Mouse (Mus musculus) left cerebral cortex, postnatal 14 days (tissue): ENCODE measurements around the gene Dld. TPM values are rescaled to one million over a fixed set of nuclear protein-coding genes. Genes with fewer than 3 reads are reported as not detected.

ENCODE experiments used
- DNase-seq, 2 experiments: peaks; one replicate each; pipeline ENCODE4 v3.0.0; 2021 to 2022; ENCODE audit warnings: low spot score in 2 of 2, mixed read lengths in 1 of 2
- intact Hi-C: fragments of 180-260 bp; cut with DNase I; formaldehyde crosslinking; loops from one replicate; pipeline ENCODE4 v1.15.1; 2025
- total RNA-seq, 2 experiments: library from RNA; stranded (reverse); gene quantifications; 2 replicates each; pipeline ENCODE4 v1.2.3; 2021

Dld gene
- total RNA-seq, 2 experiments from 2014 or later: 112 to 114 TPM

DNA sequence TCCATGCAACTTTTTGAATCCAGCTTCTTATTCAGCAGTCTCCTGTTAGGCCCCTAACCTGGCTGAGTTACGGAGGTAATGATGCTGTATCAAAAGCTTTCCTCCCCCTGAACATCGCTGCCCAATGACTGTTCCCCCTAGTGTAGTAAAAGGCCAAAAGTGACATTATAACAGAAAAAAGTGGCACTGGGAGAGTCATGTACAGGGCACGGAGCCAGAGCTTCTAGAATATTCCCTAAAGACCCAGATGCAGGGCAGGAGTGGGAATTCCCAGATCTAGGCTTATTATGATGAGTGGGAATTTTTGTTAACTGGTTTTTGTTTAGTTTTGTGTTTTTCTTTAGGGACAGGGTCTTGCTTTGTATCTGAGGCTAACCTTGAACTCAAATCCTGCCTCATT, 52.1 kb downstream of the Dld start:
- intact Hi-C loops: no loop called here

DNA sequence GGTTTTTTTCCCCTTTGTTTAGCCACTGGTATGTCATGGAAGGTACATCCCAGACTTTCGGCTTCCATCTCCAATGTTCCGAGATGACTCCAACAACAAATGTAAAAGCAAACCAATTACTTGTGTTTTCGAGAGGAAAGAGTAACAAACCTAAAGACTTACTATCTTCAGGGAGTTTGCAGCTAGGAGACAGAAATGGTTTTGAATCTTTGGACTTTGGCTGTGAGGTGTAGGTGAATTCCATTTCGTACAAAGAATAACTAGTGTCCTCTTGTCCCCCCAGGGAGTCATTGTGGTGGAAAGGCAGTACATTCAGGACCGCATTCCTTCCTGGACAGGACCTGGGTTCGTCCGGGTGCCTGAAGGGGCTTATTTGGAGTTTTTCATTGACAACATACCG, 52.7 kb downstream of the Dld start:
- intact Hi-C loops: no loop called here
- DNase-seq: no peak

More for the DNA sequence above, 52.1 kb downstream of the Dld start:
- DNase-seq: no peak

DNA sequence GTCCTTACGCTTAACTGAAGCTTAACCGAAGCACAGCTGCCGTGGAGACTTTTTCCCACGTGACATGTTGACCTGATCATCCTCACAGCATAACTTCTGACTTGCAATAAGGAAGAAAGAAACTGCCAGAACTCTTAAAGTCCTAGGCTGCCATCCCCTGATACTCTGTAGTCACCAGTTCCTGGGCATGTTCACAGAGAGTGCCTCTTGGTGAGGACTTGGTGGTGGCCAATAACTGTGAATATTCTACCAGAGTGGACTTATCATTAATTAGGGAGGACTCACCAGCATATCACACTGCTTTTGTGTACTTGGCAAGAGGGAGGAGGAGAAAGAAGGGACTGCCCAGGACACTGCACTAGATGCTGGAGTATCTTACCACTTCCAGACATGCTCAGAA, 53.1 kb downstream of the Dld start:
- no peak for DNase-seq
- intact Hi-C loops: no loop called here

DNA sequence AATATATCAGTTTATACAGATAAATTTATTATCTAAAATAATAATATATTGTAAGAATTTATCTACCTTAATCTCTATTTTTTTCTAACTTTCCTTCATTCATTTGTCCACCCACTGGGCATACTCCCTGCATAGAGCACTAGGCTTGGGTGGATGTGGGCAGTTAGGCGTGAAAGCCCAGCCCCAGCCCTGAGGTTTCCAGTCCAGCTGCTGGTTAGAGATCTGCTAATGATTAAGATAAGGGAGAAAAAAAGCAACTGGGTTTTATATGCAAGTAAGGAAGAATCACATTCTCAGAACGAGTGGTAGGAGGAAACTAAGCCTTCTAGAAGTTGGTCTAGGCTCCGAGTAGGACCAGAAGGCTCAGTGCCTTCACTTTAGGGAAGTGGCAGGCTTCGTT, 55.2 kb downstream of the Dld start:
- no peak for DNase-seq
- intact Hi-C loops: no loop called here

DNA sequence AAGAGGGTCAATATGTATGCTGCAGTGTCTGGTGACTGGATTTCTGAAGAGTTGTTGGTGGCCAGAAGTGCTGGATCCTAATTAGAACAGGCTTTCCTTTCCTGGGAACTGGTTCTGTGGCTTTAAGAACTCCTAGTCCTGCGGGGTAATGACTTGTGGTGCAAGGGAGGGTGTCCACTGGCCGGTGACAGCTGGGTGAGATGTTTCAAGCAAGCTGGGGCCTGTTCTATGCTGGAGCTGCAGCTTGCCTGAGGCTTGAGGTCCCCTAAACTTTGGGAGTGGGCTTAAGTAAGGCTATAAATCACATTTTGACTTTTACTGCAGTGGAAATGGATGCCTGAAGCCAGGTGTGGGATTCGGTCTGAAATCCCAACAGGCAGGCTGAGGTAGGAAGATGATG, 55.7 kb downstream of the Dld start:
- no peak for DNase-seq
- intact Hi-C loops: no loop called here

DNA sequence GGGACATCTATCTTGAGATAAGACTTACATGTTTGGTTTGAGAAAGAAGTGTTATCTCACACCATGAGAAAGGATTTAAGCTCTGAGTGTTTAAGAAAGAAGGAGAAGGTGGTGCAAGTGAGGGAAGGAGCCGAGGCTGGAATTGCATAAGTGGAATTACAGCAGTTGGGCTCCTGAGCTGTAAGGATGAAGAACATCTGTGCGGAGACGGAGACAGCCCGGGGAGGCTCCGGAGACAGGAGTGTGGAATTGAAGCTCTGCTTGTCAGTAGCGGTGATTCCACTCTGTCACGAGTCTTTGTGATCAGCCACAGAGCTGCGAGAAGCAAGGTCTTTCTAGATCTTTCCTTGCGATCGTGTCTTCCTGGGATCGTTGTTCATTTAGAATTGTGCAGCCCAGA, 56.3 kb downstream of the Dld start:
- intact Hi-C loops: no loop called here
- no peak for DNase-seq

DNA sequence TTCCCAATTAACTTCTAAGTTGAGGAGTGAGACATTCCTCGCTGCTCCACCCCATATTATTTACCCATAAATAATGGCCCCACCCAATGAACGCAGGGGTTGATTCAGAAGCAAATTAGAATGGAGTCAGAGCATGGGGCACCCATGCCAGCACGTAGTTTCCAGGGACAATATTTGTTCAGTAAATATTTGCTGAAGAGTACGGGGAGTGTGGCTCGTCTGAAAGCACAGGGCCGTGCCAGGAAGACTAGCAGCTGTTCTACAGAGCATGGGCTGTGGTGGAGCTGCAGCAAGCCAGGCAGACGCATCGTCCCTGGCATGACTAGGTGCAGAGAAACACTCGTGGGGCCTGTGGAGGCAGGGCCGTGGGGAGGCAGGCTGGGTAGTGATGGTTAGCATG, 56.7 kb downstream of the Dld start:
- no peak for DNase-seq
- intact Hi-C loops: no loop called here

DNA sequence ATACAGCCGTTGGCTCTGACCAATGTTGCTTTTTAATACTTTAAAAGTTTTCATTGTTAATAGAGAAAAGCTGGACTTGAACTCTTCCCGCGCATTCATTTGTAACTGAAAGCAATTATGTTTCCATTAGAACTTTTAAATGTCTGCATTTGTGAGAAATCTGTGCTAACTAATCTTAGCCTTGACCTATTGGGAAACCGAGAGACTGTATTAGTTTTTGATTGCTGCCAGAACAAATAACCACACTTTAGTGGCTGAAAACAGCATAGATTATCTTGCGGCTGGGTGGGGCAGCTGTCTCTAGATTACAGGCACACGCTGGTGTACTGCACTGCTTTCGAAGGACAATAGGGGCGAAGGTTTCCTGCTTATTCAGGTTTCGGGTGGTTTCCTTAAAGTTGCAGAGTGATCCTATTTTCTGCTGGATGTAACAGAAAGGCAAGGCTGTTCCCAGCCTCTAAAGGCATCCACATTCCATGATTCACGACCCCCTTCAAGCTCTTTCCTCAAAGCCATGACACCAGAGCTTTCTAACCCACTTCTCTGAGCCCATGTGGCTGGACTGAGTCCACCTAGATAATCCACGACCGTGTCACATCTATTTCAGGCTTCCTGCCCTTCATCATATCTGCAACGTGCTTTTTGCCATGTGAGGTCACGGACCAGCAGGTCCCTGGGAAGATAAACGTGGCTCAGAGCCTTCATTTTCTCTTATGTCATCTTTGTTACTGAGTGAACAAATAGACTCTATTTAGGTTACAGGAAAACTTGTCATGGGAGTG, 57.7 kb downstream of the Dld start:
- DNase-seq: no peak
- intact Hi-C loops: no loop called here

DNA sequence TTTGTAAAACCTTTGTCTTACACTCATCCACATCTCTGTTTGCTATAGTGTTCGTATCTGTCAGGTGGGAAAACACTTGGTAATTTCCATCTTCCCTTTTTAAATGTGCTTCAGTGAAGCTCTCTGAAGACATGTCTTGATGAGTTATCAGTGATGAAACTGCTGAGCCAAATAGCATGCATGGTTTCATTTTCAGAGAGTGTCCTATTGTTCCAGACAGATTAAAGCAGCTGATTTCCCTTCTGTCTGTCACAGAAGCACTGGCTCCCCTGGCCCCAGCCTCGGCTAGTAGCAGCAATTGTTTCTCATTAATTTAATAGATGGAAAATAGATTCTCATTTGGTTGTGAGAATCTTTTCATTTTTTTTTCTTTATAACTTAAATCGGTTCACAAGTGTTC, 60.3 kb downstream of the Dld start:
- intact Hi-C loops: no loop called here
- DNase-seq: no peak

DNA sequence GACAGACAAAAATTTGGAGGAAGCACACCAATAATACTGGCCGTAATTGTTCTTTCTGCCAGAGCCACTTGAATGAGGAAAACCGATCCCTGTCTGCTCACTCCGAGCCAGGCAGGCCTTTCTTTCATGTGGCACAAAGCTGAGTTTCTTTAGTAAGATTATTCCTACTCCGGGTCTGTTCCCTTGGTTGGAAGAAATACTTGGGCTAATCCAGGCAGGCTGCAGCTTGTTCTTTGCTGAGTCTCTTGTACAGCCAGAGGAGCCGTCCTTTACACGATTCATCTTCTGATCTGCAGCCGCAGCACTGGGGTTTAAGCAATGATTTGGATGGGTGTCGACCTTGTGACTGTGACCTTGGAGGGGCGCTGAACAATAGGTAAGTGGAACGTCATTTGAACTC, 62.2 kb downstream of the Dld start:
- DNase-seq: no peak
- intact Hi-C loops: no loop called here

DNA sequence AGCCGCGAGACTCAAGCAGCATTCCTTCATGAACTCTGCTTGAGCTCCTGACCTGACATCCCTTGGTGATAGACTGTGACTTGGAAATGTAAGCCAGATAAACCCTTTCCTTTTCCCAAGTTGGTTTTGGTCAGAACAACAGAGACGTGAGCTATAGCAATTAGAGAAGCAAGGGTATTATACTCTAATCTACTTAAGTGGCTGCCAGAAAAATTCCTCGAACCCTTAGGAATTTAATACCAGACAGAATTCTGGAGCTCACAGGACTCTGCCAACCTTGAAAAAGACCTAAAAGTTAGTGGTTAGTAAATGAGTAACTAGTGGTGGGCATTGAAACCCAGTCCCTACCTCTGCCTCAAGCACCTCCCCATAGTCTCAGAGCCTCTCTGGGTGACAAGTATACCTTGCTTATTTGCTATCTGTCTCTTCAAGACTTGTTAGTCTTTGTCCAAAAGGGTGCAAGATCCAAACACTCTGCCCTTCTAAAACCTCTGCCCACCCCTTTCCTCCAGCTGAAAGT, 67.6 kb downstream of the Dld start:
- intact Hi-C loops: no loop called here

DNA sequence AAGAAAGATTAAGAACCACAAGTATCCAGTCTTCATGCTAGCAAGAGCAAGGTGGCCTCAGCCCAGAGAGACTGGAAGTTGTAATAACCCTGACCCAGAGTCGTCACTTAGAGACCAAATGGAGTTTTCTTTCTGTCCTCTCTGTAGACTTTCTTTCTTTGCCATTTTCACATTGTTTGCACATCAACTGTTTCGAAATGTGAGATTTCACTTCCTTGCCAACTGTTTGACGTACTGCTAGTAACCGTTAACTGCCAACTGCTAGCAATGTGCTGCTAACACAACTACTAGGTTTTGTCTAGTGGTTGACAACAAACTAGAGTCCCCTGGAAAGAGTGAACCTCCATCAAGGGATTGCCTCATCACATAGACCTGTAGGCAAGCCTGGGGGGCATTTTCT, 68.1 kb downstream of the Dld start:
- intact Hi-C loops: no loop called here
- no peak for DNase-seq

More for the DNA sequence above, 67.6 kb downstream of the Dld start:
- no peak for DNase-seq

DNA sequence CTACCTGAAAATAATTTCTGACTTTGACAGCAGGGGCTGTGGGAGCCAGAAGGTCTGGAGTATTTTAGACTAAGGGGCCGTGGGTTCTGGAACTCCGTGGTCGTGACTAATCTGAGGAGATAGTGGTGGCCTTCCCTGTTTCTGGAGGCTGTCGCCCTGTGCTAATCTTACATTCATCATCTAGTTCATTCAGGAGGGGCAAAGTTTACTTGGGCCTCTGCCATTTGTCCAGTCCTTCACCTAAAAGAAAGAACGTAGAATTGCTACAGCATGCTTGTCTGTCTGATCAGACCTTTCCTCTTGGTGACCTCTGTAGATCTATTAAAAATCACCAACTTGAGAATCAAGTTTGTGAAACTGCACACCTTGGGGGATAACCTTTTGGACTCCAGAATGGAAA, 69.0 kb downstream of the Dld start:
- intact Hi-C loops: no loop called here
- DNase-seq: no peak

Other genes with a start within 250 kb of the Dld start
- gene Gm6993, start 110.7 kb downstream of the Dld start, total RNA-seq: not detected
- 10 to 100 TPM; 26.2 to 28.1 TPM for gene Lamb1, start 86.2 kb downstream of the Dld start, total RNA-seq
- under 1 TPM; 0.11 to 0.25 TPM for gene Slc26a3, start 39.4 kb upstream of the Dld start, total RNA-seq
- gene Cbll1, start 148.2 kb upstream of the Dld start, total RNA-seq: 10 to 100 TPM; 21.4 to 24.4 TPM
- gene Slc26a4, start 208.5 kb upstream of the Dld start, total RNA-seq: 1 to 10 TPM; 1.2 to 1.6 TPM